Mouse (Mus musculus) liver, adult 2 months (tissue): ENCODE measurements around the gene Igf2bp3.

ENCODE experiments used
- CTCF ChIP-seq: fragments of 200-500 bp; IDR thresholded peaks from 2 replicates; pipeline ENCODE4 v1.5.1; 2011; ENCODE audit warnings: low read depth, low read length, control low read depth
- POLR2A ChIP-seq: fragments of 200-500 bp; IDR thresholded peaks from 2 replicates; pipeline ENCODE4 v1.6.1; 2011; ENCODE audit warnings: low read length, control low read depth; ENCODE audit not compliant: insufficient read depth; ENCODE audit errors: extremely low read depth

DNA sequence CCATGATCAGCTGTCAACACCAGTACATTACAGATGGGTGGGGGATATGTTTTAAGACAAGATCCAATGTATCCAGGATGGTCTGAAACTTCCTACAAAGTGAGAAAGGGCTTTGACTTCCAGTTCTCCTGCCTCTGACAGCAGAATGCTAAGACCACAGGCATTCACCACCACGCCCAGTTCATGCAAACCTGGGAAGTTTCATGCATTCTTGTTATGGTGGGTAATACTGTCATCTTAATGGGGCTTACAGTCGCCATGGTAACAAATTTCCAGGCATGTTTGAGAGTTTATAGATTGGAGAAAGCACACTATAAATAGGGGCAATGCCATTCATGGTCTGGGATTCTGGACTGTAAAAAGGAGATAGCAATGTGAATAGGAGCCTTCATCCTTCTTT lies 105.6 kb downstream of the Igf2bp3 start:
- TF ChIP-seq CTCF, result no peak
- no peak for TF ChIP-seq POLR2A
